Mouse (Mus musculus): ENCODE data around the gene Syn3.
A peak's percentile ranks its signal among the peaks of the same experiment; 100 is the strongest.

Gene Syn3

GRCm38 (mm10) chr10:86336506-86336905 is 162.2 kb downstream of the Syn3 start:
- DNase-seq: no peak

GRCm38 (mm10) chr10:86334581-86334980 is 164.1 kb downstream of the Syn3 start:
- DNase-seq: no peak

GRCm38 (mm10) chr10:86332942-86333341 is 165.8 kb downstream of the Syn3 start:
- no peak for DNase-seq

GRCm38 (mm10) chr10:86331681-86332281 is 166.9 kb downstream of the Syn3 start:
- DNase-seq: no peak

DNA sequence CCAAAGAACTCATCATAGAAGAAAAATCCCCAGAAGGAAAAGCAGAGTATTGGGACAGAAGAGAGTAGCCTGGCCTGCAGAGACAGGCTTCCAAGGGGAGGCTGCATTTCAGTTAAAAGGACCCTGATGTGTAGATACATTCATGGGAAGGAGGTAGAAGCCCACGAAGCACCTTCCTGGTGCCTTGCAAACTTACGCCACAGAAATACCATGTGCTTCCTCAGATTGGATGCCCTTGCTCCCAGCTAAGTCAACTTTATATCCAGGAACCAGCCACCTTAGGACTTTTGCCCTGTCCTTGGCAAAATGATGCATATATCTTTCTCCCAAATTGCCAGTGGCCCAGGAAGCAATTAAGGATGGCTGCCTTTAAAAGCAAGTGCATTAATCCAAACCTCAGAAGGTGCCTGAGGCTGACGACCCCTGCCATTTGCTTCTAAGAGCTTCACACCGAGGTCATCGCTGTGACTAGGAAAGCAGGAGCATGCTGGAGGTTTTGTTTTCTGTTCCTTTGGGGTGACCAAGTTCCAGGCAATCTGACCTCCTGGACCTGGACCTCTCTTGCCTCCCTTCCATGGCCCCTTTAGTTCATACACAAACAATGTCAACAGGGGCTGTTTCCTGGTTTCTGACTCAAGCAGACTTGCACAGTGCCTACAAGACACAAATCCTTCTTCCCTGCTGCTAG is 167.6 kb downstream of the Syn3 start:
- no peak for DNase-seq

DNA sequence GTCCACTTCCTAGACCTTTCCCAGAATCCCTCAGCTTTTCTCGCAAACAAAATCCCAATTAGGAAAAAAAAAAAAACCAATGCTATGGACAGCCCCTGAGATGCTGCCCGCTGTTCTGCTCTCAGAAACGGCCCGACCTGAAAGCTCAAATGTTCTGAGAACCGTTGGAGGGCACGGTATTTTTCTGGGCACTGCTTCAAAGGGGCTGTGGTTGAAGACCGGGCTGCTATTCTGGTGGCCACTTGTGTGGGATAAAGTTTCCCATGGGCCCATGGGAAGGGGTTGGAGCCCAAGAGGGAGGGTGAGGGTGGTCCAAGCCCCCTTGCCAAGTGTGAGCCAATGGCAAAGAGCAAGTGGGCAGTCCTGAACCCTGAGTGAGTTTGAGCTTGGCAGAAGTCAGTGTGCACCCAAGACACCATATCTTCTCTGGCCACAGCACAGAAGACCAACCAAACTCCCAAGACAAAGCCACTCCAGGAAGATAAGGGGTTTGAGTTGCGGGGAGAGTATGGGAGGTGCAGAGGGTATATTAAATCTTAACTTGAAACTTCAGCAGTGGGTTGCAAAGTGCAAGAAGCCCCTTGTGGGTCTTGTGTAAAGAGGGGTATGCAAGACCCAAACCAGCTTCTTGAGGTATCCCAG is 169.3 kb downstream of the Syn3 start:
- DNase-seq: no peak

GRCm38 (mm10) chr10:86328691-86329090 is 170.0 kb downstream of the Syn3 start:
- DNase-seq: no peak

DNA sequence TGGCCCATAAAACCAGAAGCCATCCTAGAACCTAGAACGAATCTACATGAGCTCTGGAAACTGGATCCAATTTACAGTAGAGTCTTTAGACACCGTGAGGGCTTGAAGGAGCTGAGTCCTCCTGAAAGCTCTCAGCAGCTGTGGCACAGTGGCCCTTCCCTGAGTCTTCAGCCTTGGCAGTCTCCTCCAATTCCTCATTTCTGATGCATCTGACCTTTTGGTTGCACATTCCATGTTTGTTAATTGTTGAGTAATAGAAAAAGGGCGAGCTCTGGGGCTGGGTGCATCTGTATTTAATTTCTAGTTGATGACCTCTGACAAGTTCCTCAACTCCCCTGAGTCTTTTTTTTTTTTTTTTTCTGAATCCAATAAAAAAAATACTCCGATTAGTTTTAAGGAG is 170.6 kb downstream of the Syn3 start:
- no peak for DNase-seq

DNA sequence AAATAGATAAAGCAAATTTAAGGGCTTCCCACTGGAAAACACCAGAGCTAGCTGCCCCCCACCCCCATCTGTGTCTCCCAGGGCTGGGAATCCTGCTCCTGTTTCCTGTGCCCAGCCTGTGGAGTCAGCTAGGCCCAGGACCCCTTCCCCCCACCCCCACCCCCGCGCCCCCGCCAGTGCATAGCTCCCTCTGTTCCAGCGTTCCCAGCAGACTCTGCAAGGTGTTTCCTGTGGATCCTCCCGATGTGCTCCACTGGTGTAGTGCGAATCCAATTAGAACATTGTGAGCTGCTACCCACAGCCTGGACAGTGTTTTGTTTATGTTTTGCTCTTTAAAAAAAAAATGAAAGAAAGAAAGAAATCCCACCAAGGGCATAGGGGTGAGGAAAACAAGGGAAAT is 173.4 kb downstream of the Syn3 start:
- no peak for DNase-seq

DNA sequence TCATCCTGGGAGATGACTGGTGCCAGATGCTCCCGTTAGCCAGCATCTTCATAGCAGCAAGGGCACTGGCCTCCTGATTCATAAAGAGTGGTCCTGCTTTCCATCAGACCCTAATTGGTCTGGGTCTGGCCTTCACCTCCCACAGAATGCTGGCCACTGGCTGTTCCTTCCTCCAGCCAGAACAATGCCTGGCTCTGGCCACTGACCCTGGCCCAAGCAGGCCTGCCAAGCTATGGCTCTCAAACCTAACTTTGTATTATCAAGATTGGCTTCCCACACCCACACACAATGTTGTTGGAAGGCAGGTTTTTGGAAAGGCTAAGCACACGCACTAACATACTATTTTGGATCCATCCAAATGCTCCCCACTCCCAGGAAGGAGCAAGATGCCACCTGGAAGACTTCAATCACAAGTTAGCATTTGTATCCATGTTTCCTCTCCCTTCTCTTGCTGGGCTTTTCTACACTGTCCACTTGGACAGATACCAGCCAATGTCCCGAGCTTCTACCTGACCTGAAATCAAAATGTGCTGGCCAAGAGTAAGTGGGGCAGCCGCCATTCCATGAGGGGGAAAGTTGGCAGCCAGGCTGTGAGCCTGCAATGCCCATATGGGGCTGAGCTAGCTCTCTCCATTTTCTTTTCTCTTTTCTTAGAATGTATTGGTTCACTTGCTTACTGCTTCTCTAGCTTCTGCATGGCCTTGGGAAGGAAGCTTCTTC is 175.3 kb downstream of the Syn3 start:
- DNase-seq: peak; percentile 33

- no peak for DNase-seq
Measured at GRCm38 (mm10) chr10:86322006-86322405, 176.7 kb downstream of the Syn3 start.

DNA sequence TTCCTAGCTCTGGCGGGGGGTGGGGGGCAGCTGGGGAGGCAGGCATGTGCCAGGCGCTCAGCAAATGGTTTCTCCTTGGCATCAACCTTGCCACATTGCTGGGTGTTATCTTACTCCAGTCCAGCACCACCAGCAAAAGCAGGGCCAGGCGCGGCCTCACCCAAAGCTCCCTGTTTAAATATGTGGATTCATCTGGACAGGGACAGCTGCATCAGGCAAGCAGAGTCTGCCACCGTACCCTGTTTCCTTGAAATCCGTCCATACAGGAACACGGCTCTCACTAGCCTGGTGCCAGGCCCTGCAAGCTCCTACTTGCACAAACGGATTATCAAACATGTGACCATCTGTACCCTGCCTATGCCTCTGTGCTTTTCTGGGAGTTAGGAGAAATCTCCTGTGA is 177.5 kb downstream of the Syn3 start:
- DNase-seq: peak; percentile 36

DNA sequence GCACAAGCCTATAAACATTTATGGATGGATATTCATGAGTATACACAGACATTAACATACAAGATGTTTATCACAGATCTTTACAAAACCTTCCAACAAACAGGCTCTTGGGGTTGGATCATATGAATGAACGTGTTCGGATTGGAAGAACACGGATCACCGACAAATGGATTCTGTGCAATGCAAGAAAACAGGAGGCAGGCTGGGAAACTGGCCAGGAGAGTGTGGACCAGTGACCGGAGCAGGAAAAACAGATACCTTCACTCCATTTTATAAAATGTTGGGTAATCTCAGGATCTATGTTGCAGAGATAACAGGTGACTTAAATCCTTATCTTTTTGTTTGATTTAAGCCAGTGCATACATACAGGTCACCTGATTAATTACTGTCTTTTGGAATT is 178.5 kb downstream of the Syn3 start:
- DNase-seq: no peak

DNA sequence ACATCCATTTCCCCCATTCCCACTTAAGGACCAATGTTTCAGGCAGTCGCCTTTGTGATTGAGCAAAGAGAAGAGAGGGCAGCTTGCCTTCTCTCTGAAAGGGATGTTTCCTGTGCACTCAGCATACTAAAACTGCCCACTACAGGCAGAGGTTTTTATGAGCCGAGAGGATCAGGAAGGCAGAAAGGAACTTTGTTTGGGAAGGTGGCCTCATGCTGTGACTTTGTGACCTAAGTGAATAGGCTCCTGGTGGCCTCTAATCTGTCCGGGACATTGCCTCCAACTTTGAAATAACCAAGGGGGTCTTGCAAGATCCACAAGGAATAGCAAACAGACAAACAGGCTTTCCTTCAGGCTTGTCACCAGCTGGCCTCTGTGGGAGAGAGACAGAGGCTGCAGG is 179.2 kb downstream of the Syn3 start:
- DNase-seq: no peak

GRCm38 (mm10) chr10:86318552-86319140 is 180.1 kb downstream of the Syn3 start:
- no peak for DNase-seq

DNA sequence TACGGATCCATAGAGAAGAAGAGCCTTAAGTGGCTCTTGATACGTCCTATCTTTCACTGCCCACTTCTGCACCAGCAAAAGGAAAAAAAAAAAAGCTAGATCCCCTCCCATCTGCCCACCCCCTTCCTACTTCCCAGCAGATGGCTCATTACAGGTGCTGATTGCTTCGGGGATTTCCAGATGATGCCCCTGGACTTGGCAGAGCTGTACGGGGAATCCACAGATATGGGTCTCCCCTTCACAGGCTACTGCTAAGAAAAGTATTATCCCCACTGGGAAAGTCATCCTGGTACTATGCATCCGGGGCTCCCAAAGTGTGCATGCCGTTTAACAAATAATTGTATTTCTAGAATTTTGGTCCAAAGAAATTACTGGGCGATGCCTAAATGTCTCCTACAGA is 181.1 kb downstream of the Syn3 start:
- no peak for DNase-seq

DNA sequence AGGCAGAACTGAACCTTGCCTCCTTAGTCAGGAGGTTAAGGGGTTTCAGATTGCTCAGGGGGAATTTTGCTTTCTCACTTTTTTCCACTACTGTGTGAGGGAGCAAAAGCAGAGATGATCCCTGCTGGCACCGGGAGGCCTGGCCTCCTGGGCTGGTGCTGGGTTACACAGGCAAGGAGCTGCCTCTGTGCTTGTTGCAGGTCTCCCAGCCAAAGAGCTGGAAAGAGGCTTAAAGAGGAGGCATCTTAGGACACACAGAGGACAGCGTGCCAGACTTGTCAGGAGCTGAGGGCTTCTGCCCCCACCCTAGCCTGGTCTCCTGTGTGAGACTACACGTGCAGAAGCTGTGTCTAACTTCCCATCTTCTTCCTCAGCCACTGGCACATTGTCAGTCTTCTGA is 183.2 kb downstream of the Syn3 start:
- no peak for DNase-seq

- no peak for DNase-seq
Measured at GRCm38 (mm10) chr10:86313448-86313847, 185.2 kb downstream of the Syn3 start.

DNA sequence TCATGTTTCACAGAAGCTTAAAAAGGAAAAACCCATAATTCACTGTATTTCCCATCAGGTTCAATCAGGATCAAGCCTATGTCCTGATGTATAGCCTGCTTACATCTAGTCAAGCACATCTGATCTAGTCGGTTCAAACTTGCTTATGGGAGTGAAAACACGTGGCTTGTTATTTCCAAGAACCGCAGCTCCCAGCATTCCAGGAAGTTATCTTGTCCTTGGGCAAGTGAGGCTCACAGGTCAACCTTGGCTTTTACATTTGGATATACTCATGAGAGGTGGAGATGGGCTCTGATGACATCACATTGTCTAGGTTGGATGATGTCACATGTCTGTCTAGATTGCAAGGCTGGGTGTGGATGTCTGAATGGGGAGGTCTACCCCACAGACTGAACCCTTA is 185.7 kb downstream of the Syn3 start:
- no peak for DNase-seq

- DNase-seq: no peak
Measured at GRCm38 (mm10) chr10:86310527-86310926, 188.2 kb downstream of the Syn3 start.

DNA sequence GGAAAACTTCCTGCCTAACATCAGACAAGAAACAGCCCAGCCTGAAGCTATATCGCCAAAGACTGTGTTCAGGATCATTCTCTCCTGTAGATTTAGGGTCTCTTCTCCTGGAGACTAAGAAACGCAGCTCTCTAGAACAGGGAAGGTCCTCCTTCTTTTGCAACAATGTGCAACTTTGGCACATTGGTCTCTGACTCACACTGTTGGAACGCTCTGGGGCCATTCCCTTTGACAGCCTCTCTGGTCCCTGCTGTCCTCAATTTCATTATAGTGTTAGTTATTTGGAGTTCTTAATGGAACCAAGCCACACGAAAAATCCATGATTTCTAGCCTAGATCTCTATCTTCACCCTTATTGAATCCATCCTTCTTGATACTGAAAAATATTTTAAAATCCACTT is 191.5 kb downstream of the Syn3 start:
- no peak for DNase-seq

DNA sequence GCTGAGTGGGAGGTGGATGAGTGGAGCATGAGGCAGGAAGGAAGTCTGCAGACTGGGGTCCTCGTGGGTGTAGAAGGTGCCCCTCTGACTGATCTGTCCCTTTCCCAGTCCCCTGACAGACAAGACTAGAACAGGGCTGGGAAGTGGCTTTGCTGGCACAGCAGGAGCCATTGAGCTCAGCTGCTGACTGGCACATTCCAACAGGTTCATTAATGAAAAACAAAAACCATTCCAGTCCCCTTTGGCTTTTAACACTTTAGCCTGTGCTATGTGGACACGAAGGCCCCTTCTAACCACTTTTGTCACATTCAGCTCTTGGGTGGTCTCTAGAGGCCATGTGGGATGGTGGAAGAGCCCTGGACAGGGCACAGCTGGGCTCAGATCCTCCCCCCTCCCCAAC is 194.1 kb downstream of the Syn3 start:
- no peak for DNase-seq

- DNase-seq: no peak
Measured at GRCm38 (mm10) chr10:86303495-86303876, 195.2 kb downstream of the Syn3 start.

All from layer of hippocampus, adult 9-11 months (tissue).